Mouse (Mus musculus) thymus, adult 18-20 months (tissue): ENCODE results near the gene Htr2a.

Experiments used
- DNase-seq, 2 experiments: peaks; one replicate each; pipeline ENCODE4 v3.0.0; 2022; ENCODE audit warnings: mixed read lengths in 2 of 2

Htr2a gene

DNA sequence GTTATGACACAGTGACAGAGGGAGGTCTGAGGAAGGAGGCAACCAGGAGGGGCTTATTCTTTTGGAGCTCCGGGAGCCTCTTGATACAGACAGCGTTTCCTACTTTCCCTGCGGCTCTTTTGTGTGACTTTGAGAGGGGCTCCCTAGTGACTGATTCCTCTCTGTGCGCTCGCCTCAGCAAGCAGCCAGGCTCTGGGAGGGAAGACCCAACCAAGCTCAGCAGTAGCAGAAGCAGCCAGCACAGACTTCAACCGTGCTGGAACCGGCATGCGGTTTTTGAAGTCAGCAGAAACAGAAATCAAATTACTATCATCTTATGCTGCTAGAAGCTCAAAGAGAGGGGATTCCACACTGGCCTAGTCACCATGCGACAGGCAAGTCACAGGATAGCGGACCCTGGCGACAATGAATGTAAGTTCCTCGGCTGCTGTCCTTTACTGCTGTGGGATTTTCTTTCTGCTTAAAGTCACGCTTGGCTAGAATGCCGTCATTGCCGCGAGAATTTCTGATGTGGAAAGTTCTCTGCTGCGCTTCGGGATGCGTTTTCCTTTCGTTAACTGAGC is at the start of gene Htr2a:
Gene Htr2a (plus strand): TSS at position 22 of the 563 bp plus-strand sequence.
- no peak for DNase-seq

DNA sequence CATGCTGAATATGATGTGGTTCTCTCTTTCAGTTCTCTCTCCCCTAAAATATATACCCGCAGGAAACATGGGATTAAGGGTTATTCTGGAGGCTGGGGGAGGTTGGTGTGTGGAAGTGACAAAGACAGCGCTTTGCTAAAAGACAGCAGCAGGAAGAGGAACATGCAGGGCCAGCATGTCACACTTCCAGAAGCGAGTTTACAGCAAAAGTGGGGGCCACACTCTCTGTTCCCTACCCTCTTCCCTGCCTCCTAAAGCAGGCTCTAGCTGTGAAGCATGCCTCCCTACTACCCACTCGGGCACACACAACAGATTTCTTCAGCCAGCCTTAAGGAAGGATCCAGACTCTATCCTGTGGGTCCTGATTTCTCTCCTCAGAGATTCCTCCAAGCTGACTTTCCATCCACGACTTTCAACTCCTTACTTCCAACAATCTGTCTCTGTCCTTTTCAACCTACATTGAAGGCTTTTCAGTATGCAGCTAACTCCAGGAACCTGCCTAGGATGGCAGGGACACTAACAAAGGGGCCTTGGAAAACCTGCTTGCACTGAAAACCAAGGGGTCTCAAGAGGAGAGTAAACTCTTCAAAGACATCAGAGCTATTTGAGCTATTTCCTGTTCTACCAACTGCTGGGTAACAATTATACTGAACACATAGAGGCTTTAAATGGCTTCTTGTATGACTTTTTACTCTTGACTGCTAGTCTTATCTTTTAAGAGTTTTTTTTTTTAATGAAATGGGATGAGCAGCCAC is 39.1 kb upstream of the Htr2a start:
- no peak for DNase-seq

DNA sequence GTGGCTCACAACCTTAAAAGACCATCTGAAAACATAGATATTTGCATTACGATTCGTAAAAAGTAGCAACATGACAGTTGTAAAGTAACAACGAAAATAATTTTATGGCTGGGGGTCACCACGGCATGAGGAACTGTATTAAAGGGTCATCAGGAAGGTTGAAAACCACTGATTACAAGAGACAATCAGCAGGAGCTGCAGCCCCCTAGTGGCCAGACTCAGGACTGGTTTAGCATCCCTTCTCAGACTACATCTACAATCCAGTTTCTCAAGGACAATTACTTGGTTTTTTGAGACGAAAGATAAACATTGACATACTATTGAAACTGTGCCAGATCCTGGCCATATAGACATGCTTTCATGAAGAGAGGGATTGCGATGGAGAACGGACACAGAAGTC is 38.1 kb upstream of the Htr2a start:
- DNase-seq = no peak

DNA sequence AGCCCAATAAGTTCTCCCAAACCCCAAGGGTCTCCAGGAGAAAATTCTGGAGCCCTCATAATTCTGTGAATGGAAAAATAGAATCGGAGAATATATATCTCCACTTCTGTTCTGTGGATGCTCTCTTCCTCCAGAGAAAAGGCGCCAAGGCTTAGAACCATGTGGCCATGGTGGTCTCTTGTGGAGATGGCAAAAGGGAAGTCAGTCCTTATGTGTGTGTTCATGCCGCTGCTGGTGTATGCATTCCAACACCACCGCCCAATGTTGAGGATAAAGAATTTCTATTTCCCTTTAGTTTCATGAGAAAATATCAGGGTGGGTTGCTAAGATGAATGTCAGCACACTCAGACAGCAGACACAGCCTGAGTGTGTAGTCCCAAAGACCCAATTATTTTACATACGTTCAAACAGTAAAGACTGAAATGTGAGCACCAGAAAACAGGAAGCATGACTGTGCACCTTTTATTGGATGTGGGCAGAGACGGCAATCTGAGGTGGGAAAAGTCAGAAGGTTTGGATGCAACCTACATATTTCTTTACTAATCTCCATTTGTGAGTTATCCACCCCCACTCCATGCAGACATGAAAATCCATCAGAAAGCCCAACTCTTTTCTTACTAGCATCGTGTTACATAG is 37.4 kb upstream of the Htr2a start:
- DNase-seq = no peak

DNA sequence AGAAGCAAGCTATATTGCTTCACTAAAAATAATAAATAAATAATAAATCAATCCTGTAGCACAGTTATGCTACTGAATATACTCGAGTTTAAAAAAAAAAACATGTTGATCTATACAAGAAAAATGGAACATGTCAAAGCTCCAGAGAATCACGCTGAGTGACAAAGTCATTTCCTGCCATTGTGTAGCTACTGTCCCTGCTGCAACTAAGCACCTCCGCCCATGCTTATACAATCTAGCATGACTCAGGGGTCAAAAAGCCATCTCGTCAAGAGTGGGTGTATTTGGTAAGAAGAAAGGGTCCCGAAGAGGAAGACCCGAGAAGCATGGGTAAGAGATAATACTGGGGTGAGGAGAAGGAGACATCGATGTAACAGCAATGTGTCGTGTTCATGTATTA is 29.3 kb upstream of the Htr2a start:
- DNase-seq = no peak

DNA sequence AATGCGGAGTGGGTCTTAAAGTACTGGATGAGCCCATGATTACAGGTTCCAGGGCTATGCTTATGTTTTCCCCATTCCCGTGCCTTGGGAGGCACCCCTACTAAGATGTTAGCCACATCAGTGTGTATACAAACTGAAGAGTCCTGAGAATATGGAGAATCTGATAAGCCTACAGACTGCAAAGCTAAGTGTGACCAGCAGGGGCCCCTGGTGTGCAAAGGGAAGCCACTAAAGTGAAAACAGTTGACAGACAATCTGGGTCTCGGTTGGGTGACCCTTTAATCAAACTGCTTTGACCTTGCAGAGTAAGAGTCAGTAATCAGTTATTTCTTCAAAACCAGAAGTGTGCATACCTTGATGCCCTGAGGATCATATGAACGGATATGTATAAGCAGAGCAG is 21.8 kb upstream of the Htr2a start:
- no peak for DNase-seq

DNA sequence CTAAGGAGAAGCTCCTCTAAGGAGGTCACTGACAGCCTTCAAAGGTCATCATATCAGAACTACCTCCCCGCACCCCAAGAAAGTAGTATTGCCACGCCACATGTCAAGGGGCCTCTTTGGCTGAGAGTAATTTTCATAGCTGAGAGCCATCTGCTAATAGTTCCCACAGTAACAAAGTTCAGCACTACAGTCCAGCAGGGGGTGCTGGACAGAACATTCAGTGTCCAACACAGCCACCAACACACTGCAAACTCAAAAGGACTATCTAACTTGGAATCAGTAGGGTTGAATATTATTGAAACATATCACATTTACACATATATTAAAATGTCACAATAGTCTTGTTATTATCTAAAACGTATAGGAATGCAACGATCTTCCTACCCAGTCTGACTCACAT is 2.6 kb upstream of the Htr2a start:
- no peak for DNase-seq

DNA sequence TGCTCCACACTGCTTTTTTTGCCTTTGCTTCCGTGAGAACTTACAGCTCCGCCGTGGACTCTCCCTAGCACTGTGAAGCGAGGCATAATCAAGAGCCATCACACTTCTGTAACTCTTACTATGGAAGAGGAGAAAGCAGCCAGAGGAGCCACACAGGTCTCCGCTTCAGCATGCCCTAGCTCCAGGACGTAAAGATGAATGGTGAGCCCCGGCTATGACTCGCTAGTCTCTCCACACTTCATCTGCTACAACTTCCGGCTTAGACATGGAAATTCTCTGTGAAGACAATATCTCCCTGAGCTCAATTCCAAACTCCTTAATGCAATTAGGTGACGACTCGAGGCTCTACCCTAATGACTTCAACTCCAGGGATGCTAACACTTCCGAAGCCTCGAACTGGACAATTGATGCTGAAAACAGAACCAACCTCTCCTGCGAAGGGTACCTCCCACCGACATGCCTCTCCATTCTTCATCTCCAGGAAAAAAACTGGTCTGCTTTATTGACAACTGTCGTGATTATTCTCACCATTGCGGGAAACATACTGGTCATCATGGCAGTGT is 1.1 kb downstream of the Htr2a start:
- DNase-seq = no peak

DNA sequence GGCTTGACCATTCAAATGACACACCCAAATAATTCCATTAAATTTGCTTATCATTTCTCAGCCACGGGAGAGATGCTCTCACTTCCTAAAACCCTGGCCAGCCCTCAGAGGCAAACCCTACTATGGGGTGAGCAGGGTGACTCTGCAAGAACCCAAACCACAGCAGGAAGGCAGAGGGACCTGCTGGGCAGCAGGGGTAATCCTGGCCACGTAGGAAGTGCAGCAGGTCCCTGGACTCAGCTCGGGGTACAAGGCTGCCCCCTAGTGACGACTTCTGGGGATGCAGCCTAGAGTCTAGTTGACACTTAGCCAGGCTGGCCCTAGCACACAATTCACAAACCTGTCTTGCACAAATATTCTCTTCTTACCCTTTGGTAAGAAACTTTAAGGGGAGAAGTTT is 2.7 kb downstream of the Htr2a start:
- peak; percentile 15 to 21 for DNase-seq

DNA sequence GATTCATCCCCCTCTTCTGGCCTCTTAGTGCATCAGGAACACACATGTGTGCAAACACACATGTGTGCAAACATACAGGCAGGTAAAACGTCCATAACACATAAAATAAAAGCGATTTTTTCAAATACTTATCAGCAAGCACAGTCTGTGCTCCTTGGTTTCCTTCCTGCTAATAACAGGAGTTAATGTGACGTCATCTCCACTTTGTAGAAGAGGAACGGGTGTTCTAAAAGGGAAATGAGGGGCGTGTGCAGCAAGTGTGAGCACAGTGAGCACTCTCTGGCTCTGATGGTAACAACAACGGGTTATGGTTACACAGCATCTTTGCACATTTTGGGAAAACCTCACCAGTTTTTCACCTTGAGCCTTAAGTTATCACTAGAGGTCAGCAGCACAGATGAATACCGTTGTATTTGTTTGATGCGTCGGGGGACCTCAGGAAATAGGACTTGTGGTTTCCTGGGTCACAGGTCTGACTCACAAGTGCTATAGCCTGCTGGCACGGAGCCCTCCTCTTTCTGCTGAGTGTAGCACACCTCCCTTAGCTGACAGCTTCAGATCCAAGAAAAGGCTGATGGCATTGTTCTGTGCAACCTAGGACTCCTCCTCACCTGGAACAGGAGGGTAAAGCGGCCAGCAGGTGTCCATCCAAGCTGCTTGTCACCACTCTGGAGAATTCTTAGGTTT is 5.6 kb downstream of the Htr2a start:
- no peak for DNase-seq

DNA sequence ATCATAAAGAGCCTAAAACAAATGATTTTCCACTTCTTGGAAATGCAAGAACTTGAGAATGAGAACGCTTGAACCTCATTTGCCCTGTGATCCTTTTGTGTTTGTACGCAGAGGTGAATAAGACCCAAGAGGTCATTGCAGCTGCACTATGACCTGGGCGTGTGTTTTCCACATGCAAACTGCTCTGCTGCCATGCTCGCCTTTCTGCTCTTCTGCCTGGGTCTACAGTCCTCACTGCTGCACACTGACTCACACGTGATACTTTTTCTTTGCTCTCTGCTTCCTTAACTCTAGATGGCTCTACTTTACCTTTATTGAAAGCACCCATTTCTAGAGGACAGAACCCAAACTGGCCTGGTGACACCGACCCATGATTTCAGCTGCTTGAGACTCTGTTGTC is 9.4 kb downstream of the Htr2a start:
- DNase-seq = no peak

DNA sequence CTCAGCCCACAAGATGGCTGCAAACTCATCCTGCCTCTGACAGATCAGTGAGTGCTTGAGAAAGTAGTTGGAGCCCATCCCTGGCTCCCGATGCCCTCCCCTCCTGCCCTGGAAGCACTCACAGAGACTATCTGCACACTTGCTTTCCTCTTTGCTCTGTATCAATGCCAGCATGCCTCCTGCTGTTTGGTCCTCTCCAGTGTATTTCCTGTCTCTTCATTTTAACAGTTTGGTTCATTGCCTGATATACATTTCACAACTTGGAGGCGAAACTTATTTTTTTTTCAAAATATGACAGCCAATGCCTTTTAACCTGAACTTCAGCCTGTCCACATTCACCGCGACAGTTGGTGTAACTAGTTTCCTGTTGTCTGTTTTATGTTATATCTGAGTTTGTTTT is 11.0 kb downstream of the Htr2a start:
- DNase-seq = no peak

DNA sequence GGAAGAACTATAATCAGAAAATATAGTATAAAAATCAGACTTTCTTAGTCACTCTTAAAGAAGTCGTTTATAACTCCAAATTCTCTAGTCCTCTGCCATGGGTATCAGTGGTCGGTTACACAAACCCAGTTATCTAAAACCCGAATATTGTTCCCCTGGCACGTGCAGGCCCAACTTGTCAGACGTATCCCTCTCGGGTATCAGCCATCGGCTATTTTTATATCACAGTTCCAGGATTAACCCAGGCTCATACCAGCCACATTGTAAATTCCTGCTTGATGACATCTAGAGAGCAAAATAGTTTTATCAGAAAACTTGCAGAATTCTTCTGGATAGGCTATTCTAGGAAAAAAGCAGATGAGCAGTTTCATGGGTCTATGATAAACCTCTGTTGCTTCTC is 16.6 kb downstream of the Htr2a start:
- no peak for DNase-seq

DNA sequence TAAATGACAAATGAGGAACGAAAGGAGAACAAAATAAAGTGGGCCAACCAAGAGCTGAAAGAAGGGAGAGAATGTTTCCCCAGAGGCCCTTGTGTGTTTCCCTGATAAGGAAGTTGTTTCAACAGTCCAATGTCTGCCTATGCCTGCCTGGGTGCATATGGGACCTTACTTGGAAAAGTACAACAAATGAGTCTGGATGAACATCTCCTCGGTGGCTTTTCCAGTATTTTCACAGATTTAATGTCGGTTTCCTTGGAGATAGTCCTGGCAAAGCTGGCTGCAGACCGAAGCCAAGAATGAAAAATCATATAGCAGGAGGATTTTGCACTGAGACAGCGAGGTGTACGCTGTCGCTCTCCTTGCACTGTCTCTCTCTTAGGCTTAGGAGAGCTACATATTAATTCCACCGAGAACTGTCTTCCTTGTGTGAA is 18.8 kb downstream of the Htr2a start:
- DNase-seq = no peak

DNA sequence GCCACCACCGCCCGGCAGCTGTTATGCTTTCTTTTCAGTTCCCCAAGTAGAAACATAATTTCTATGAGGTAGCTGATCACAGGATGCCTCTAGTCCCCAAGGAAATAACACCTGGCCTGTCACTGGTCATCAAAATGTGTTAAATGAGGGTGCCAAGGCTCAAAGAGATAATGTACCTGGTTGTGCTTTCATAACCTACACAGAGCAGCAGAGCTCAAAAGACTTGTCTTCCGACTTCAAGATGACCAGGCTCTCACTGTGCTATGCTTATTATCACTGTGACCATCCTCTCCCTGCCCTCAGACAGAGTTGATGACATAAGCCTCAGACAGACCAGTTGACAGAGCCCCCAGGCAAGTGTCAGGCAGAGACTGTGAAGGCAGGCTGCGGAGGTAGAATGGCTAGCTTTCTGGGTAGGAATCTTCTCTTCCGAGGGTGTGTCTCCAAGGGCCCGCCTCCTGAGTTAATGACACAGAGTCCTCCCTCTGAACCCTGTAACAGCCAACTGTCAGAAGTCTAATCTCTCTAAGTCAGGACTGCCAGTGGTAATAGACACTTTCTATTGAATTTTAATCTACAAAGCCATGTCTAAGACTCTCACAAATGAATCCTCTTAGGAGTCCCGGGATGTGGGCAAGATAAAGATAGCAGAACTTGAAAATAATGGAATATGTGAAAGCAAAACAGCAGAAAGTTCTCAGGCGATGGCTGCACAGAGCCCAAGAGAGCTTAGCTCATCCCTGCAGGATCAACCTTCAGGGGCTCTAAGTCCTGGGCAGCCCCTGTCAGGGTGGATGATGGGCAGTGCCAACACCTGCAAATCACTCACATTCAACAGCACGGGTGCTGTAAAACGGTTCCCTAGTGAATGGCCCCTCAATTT is 31.7 kb downstream of the Htr2a start:
- no peak for DNase-seq

DNA sequence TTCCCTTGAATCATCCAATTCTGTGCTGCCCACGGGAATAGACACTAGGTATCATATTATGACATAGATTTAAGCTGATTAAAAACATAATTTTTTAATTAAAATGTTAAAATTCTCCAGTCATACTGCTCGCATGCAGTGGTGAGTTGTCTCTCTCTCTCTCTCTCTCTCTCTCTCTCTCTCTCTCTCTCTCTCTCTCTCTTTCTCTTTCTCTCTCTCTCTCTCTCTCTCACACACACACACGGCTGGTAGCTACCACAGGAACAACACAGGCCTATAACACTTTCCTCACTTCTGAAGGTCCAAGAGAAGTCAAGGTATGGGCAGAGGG is 32.3 kb downstream of the Htr2a start:
- no peak for DNase-seq

DNA sequence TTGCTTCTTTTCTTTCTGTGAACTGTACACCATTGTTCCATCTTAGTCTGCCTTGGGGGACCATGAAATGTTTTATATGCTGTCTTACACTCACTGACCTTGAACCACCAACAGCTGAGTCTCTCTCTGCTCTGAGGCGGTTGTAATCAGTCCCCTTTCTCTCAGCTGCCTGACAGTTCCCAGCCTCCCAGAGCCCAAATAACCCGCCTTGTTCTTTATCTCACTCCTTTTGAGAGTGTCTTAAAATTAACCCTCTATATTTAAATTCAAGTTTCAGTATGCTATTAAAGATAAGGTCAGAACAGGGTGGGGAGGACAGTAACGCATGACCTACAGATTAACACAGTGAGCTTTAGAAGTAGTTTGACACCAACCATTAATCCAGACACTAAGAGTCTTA is 32.9 kb downstream of the Htr2a start:
- DNase-seq = no peak

DNA sequence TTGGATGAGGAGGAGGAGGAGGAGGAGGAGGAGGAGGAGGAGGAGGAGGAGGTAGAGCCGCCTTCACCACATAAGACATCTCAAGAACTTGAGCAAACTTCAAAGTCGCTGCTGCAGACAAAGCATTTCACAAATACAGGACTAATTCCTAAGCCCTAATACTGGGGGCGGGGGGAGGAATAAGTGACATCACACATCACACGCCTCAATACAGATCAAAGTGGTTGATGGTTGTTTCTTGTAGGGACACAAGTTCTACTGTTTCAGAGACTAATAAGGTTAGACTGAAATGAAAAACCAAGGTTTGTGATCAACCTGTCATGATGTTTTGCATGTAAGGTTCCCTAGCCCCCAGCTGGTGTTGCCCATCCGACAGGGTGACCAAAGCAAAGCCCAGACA is 39.2 kb downstream of the Htr2a start:
- DNase-seq = no peak

DNA sequence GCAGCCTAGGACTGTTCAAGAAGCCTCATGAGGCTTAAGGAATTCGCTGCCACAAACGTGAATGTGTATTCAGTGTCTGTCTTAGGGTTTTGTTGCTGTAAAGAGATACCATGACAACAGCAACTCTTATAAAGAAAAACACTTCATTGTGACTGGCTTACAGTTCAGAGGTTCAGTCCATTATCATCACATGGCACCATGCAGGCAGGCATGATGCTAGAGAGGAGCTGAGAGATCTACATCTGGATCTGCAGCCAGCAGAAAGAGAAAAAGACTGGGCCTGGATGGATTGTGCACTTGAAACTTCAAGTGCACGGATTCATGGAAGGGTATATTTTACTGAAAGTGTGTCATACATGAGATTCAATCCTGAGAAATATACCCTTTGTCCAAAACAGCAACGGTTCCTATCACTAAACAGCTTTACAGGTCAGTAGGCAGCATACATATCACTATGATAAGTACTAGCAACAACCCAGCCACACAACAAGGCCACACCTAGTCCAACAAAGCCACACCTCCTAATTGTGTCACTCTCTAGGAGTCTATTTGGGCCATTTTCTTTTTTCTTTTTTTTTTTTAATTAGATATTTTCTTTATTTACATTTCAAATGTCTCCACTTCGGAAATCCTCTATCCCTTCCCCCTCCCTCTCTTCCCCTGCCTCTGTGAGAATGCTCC is 43.8 kb downstream of the Htr2a start:
- DNase-seq = no peak

DNA sequence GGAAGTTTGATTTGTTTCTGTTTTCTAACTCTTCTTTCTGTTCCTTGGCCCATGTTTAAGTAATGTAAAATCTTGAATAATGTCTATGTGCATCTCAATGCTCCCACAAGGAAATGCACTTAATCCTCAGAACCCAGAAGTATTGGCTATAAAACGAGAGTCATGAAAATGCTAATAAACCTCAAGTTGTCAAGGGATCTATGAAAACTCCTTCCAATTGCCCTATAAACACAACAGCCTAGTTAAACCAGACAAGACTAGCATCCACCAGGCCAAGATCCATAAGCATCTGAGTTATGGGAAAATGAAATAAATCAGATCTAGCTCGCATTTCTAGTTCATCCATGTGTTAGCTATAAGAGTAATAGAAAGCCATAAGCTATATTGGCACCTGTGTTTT is 51.3 kb downstream of the Htr2a start:
- no peak for DNase-seq

DNA sequence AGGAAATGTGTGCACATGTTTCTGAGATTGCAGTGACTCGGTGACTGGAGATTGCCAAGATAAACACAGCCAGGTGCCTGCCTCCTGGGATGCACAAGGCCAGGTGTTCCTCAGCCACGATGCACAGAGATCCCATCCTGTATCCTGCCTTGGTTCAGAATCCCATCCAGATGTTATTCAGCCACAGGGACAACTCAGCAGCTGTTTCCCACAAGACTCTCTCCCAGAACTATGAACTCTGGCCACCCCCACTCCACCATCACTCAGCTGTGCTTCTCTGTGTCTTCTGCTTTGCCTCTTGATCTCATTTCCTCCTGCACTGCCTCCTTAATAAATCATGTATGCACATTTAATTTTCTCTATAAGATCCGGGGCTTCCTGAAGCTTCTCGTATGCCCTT is 56.1 kb downstream of the Htr2a start:
- DNase-seq = no peak

DNA sequence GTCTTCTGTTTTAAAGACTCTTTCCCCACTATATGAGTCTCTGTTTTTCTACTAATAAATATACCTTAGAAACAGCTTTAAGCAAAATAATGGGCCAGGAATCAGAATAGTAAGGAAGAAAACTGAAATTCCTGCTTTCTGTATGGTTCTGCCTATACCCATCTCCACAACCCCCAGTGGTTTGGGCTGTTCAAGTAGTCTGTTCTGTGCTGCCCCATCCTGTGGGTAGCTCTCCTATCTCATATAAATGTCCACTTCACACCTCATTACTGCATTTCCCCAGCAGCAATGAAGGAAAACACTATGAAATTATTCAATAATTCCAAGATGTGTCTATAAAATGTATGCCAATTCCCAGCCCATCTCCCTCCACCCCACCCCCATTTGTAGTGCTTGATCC is 56.8 kb downstream of the Htr2a start:
- no peak for DNase-seq
